Mouse (Mus musculus) gastrocnemius, postnatal 4 days (tissue): ENCODE data around the gene Foxo1. TPM values are rescaled to one million over a fixed set of nuclear protein-coding genes. Genes with fewer than 3 reads are reported as not detected.

Source experiments
- DNase-seq, 2 experiments: peaks; one replicate each; pipeline ENCODE4 v3.0.0; 2021 to 2022; ENCODE audit warnings: low spot score in 2 of 2, mixed read lengths in 2 of 2
- total RNA-seq, 2 experiments: library from RNA; stranded (reverse); gene quantifications; 2 replicates each; pipeline ENCODE4 v1.2.3; 2021

The Foxo1 gene
- total RNA-seq, 2 experiments from 2014 or later: 11.9 to 13.2 TPM

GRCm38 (mm10) chr3:52300517-52300916, 32.4 kb downstream of the Foxo1 start:
- no peak for DNase-seq

DNA sequence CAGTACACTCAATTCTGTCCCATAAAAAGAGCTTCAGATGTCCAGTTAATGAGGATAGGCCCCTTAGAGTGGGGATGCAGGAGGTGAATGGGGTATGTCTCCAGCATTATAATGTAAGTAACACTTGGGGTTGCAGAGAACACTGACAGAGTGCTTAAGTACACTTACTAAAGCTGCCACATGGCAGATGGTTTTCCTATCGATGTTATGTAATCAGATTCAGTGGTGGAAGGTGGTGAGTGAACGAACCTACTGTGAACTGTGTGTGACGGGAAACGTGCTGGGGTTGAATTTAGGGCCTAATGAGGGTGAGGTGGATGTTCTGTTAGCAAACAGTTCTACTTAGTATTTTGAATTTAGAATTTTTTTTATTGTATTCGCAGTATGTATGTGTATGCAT, 35.2 kb downstream of the Foxo1 start:
- no peak for DNase-seq

- no peak for DNase-seq
Measured at GRCm38 (mm10) chr3:52308586-52309321, 40.6 kb downstream of the Foxo1 start.

DNA sequence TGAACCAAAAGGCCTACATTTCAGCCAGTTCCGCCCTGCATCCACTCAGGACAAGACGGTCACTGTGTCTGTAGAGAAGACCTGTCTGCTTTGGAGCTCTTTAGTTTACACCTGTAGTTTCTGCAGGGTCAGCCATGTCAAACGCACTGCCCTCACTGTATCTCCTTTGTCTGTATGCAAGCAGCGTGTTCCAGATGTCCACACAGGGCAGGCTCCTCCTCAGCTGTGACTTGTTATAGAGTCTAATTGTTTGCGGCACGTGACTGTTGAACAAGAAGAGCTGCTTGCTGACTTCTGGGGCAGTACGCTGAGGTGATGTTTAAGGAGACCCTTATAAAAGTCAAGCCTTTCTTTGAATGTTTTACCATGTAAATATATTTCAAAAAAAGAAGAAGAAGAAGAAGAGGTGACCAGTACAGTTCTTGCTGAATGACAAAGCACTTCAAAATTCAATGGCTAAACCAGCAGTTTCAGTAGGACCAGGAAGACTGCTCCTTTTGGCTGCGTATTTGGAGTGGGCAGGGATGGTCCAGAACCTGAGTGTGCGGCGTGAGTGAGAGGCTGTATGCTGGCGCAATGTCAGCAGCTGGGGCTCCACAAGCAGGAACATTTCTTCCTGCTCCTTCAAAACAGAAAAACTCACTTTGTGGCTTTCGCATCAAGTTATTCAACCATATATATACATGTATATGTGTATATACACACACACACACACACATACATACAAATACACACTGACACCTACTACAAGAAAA, 52.6 kb downstream of the Foxo1 start:
- DNase-seq: no peak

- no peak for DNase-seq
Measured at GRCm38 (mm10) chr3:52322401-52323385, 54.6 kb downstream of the Foxo1 start.

GRCm38 (mm10) chr3:52325006-52325405, 56.9 kb downstream of the Foxo1 start:
- DNase-seq: no peak

- DNase-seq: no peak
Measured at GRCm38 (mm10) chr3:52326687-52327086, 58.6 kb downstream of the Foxo1 start.

DNA sequence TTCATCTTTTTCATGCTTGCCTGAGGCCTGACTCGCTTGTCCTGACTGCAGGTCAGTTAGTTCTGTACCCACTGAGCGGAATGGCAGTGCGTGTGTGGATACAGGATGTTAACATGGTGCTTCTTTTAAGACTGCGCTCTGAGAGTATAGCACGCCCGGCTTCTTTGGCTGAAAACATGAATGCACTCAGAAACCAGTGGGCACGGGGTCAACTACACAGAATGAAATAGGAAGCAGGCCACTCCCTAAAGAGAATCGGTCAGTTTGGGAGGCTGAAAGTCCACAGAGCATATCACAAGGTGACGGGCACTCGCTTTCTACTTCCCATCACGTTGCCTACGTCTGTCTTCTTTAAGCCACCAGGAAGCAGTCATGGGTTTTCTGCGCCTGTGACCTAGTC, 59.0 kb downstream of the Foxo1 start:
- no peak for DNase-seq

GRCm38 (mm10) chr3:52331709-52332108, 63.6 kb downstream of the Foxo1 start:
- no peak for DNase-seq

- DNase-seq: no peak
Measured at GRCm38 (mm10) chr3:52338761-52339160, 70.6 kb downstream of the Foxo1 start.

GRCm38 (mm10) chr3:52340336-52341034, 72.3 kb downstream of the Foxo1 start:
- no peak for DNase-seq

DNA sequence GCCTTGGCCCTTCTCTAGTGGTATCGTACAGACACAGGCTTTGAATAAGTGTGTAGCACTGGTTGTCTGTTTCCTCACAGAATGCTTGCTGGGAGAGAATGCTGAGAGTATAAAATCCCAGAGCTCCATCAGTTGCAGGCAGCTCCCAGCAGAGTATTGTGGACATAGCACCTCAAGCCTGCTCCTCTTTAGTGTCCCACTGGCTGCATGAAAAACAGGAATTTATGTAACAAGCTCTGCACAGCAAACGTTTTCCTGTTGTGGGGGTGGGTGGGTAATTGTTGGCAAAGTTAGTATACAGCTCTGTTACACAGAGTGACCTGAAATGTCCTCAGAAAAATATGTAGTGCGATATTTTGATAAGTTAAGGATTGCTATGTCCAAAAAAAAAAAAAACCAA, 74.1 kb downstream of the Foxo1 start:
- DNase-seq: no peak

DNA sequence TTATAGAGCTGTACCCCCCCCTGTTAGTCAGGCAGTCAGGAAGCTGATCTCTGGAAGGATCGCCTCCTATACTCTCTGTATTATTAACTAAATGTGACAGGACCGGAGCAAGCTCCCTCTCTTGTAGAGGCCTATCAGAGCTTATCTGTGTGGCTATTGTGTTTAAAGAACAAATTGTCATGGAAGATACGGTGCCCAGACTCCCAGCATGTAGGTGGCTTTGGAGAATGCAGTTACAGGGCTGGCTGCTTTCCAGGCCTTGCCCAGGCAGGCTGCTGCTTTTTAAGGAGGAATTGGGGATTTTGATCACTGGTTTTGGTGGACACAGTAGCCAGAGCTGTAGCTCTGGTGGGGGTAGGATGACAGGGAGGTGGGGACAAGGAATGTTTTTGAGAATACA, 74.7 kb downstream of the Foxo1 start:
- no peak for DNase-seq

DNA sequence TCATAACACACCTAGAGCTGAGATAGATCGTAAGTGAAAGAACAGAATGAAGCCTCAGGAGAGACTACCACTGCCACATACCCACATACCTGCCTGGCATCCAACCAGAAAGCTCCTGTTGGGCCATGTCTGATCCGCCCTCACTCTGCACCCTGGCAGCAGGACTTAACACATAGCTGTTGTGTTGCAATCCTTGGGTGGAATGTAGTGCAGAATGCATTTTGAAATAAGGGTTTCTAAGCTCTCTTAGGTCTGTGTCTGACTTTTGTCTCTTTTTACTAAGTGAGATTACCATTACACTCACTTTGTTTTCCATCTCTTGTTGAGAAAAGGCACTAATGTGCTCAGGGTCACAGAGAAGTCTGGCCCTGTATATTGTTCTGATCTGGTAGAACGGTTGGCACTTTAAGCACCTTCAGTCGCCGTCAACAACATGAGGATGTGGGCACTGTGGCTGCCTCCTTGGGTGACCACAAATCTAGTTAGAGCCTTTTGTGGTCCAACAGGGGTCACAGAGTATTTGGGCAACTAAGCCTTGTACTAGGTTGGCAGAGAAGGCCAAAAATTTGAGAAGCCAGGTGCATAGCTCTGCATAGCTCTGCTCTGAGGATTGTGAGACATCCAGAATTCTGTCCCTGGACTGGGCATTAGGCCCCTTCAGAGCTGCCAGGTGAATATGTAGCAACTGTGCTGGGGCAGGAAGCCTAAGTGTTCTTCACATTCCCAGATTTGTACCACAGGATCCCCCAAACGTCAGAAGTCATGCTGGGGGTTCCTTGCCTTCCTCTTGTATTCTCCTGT, 75.3 kb downstream of the Foxo1 start:
- DNase-seq: no peak

DNA sequence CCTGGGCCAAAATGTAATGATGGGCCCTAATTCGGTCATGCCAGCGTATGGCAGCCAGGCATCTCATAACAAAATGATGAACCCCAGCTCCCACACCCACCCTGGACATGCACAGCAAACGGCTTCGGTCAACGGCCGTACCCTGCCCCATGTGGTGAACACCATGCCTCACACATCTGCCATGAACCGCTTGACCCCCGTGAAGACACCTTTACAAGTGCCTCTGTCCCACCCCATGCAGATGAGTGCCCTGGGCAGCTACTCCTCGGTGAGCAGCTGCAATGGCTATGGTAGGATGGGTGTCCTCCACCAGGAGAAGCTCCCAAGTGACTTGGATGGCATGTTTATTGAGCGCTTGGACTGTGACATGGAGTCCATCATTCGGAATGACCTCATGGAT, 77.7 kb downstream of the Foxo1 start:
- DNase-seq: no peak

DNA sequence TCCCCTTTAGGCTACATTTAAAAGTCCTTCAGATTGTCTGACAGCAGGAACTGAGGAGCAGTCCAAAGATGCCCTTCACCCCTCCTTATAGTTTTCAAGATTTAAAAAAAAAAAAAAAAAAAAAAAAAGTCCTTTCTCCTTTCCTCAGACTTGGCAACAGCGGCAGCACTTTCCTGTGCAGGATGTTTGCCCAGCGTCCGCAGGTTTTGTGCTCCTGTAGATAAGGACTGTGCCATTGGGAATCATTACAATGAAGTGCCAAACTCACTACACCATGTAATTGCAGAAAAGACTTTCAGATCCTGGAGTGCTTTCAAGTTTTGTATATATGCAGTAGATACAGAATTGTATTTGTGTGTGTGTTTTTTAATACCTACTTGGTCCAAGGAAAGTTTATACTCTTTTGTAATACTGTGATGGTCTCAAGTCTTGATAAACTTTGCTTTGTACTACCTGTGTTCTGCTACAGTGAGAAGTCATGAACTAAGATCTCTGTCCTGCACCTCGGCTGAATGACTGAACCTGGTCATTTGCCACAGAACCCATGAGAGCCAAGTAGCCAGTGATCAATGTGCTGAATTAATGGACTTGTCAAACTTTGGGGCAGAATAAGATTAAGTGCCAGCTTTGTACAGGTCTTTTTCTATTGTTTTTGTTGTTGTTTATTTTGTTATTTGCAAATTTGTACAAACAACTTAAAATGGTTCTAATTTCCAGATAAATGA, 79.0 kb downstream of the Foxo1 start:
- DNase-seq: no peak

DNA sequence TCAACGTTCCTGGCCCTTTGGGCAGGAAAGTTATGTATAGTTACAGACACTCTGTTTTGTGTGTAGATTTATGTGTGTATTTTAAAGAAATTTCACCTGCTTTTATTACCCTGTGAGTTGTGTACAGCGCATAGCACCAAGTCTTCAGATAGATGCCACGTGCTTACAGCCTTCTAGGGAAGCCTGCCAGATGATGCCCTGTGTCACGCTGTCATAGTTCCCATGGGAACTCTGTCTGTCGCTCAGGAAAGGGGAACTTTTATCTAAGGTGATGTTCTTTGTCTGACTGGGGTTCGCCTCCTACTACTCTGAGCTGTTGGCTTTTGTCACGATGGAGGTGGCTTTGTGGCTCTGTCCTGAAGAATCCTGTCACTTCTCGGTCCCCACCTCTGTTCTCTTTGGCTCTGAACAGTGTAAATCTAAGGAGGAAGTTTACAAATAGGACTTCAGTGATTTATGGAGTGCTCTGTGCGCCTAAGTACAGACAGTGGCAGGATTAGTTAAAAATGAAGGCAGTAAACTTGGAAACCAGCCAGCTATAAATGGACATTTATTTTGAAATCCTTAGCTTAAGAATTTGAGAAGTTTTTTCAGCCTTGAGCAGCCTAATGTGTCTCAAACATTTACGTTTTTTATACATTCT, 80.0 kb downstream of the Foxo1 start:
- no peak for DNase-seq

- DNase-seq: no peak
Measured at GRCm38 (mm10) chr3:52350636-52351035, 82.5 kb downstream of the Foxo1 start.

GRCm38 (mm10) chr3:52351901-52352300, 83.8 kb downstream of the Foxo1 start:
- no peak for DNase-seq
